Mouse (Mus musculus) inflammation-experienced regulatory T-cells, adult 6 months (primary cell): ENCODE measurements around the gene Cbln3. TPM values are rescaled to one million over a fixed set of nuclear protein-coding genes. Genes with fewer than 3 reads are reported as not detected.
A peak's percentile ranks its signal among the peaks of the same experiment; 100 is the strongest.

Experiments
- ATAC-seq: one replicate; pipeline ENCODE4 v1.8.0; 2017
- polyA plus RNA-seq, 3 experiments: library from polyadenylated mRNA; unstranded; fragments of 100-300 nt; shearing (Covaris generic); gene quantifications; one replicate each; pipeline ENCODE4 v1.2.1; 2017

The Cbln3 gene
- polyA plus RNA-seq, result under 1 TPM in 1 of 3 experiments, not detected in 2; 0.11 TPM

- ATAC-seq, result no peak
Measured at GRCm38 (mm10) chr14:55884166-55884565, at the start of gene Cbln3. Gene Cbln3 (minus strand): TSS chr14:55884392.

DNA sequence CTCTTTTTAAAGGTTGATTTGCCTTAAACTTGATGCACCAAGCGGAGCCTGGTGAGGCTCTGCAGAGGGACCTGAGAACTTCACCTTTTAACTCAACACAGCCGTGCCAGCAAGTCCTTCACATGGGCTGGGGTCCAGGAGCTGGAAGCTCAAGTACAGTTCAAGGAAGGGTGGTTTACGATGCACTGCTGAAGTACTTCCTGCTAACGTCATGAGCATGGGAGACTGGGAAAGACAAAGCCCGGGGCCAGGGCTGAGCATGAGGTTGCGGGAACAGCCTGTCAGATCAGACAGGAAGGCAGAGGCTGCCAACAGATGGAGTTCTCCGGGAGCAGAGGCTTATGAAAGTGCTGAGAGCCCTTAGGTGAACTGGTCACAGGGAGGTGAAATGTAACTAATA is 49.4 kb upstream of the Cbln3 start:
- no peak for ATAC-seq

DNA sequence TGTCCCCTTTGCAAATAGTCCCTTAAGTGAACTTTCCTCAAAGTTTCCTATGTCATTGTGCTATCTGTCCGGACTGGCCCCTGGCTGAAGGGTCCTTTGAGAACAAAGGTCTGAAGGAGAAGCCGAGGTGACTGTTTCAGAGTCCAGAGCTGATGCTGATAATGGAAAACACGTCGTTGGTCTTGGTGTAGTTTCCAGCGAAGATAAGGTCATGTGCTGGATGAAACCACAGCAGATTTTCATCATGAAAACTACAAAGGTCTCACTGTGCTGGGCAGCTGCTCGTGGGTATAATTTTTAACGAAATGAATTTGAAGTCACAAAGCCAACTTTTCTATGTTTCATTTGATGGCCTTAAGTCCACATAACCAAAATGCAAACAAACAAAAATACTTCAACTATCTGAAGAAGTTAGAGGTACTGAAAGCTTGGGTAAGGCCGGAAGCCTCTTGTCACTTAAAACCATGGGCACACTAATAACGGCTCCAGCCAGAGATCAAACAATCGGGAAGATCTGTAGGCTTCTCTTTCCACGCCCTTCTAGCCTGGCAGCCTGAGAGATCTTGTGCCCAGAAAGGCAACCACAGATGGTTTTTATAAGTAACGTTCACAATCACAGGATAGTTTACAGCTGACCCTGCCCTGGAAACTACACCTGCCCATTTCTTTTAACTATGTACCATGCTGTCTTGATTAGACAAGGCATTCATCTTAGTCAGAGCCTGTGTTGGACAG is 45.2 kb upstream of the Cbln3 start:
- no peak for ATAC-seq

GRCm38 (mm10) chr14:55926847-55927246 is 42.7 kb upstream of the Cbln3 start:
- ATAC-seq, result no peak

GRCm38 (mm10) chr14:55922475-55923232 is 38.5 kb upstream of the Cbln3 start:
- ATAC-seq, result no peak

DNA sequence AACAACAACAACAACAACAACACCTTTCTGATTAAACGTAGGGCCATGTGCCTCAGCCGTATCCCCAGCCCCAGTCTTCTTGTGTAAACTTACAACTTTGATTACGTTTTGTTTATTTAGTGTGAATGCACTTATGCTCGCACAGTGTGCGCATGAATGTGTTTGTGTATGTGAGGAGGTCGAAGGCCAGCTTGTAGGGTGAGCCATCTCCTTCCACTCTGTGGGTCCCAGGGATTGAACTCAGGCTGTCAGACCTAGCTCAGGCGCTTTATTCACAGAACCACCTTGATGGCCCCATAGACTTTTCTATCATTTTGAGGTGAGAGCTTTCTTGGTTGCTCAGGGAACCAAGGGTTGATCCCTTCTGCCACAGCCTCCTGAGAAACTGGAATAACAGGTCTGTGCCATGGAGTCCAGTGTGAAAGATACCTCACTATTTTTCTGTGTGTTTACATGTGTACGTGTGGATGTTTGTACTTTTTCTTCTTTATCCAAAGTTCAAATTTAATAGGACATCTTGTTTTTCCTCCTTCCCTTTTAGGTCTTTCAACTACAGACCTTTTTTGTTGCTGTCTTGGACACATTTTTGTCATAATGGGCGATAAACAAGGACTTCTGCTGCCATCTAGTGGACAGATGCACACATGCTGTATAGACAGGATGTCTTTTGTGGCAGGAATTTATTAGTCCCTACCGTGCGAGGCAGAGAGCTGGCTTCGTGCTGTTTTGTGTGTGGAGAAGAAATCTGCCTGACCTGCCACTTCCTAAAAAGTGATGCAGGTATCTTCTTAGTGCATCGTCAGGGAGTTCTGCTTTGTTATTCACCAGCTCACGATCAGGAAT is 34.3 kb upstream of the Cbln3 start:
- peak; percentile 86 for ATAC-seq

DNA sequence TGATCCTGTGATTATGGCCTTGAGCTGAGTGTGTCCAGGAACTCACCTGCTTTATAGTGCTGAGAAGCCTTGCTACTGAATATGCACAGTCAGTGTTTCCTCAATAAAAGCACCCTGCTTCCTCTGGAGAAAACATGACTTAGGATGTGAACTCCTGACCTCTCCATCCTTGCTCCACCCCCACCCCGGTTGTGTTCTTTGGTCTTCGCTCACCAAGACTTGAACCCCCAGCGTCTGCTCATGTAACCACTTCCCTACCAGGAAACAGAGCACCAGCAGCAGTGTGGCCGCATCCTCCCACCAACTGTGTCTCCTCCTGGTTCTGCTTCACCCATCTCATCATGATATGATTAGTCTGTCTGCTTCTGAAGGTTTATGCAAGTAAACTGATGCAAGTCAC is 29.2 kb upstream of the Cbln3 start:
- ATAC-seq, result peak; percentile 93

DNA sequence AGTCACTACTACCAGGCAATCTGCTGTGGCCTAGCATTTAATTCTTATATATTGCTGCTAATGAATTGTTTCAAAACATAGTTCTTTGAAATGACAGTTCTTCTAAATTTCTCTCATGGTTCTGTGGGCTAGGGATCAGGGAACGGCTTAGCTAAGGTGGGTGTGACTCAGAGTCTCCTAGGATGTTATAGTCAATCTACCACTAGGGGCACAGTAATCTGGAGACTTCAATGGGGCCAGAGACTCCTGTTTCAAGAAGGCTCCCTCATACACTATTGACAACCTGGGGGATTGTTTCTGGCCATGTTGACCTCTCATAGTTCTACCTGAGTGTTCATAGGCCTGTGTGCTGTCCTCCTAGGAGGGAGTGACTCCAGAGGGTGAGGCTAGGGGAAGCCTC is 21.3 kb upstream of the Cbln3 start:
- peak; percentile 50 for ATAC-seq

- ATAC-seq, result no peak
Measured at GRCm38 (mm10) chr14:55900414-55900755, 16.2 kb upstream of the Cbln3 start.

DNA sequence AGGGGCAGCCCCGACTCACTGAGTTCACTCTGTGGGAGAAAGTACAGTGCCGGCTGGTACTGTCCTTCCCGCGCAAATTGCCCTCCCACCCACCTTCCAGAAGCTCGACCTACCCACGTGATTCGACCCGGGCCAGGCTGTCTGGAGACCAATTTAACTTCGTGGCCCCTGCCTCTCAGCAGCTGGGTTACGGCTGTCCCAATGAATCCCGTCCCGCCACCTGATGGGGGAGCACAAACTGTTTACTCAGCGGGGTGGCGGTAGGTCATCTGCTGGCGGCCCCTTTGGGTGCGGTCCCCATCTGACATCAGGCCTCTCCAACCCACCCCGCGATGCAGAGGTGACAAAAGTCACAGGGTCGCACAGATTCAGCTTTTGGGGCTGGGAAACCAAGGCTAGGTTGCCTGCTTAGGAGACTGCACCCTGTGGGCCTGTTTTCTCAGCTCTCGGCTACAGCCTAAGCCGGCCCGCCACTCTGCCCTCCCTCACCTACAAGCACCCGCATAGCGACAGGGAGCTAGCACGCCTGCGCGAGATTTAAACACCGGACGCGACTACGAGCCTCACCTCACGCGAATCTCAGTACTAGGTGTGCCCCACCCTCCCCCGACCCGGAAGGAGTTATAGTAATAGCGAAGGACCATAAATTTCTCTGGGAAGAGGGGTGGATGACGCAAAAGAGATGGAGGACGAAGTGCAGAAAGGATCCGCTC is 15.7 kb upstream of the Cbln3 start, which contains the start of gene Sdr39u1:
Gene Sdr39u1, minus strand, starts transcription at position 593 of the 713 bp plus-strand sequence.
- peak; percentile 98 for ATAC-seq

DNA sequence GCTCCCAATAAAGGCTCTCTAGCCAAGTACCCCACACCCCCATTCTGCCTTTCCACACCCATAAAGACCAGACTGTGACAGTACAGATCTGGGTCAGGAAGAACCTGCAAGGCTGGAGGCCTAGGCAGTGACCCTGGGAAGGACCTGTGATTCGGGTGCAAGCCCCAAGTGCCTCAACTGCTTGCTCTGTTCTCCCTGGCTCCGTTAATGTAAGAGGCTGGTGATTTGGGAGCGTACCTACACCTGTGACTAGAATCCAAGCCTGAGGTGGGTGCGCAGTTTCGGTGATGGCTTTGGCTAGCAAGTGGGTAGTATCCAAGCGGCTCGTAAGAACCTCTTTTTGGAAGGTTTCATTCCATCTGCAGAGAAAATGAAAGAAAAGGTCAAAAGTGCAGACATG is 14.8 kb upstream of the Cbln3 start:
- no peak for ATAC-seq

DNA sequence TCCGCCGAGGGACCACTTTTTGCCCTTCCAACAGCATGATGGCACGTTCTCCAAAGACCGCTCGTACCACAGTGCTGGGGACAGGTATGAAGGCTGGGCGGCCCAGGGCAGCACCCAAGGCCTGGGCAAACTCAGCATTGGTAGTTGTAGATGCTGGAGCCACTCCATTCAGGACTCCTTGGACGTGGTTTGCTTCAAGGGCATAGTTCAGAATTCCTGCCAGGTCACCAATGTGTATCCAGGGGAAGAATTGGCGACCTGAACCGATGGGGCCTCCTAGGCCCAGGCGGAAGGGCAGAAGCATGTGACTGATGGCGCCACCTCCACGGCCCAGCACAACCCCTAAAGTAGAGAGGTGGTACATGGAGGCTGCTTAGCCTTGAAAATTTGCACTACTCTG is 13.5 kb upstream of the Cbln3 start:
- ATAC-seq, result no peak

- ATAC-seq, result no peak
Measured at GRCm38 (mm10) chr14:55886571-55887382, 2.6 kb upstream of the Cbln3 start.

- peak; percentile 44 for ATAC-seq
Measured at GRCm38 (mm10) chr14:55885791-55886271, 1.6 kb upstream of the Cbln3 start.

DNA sequence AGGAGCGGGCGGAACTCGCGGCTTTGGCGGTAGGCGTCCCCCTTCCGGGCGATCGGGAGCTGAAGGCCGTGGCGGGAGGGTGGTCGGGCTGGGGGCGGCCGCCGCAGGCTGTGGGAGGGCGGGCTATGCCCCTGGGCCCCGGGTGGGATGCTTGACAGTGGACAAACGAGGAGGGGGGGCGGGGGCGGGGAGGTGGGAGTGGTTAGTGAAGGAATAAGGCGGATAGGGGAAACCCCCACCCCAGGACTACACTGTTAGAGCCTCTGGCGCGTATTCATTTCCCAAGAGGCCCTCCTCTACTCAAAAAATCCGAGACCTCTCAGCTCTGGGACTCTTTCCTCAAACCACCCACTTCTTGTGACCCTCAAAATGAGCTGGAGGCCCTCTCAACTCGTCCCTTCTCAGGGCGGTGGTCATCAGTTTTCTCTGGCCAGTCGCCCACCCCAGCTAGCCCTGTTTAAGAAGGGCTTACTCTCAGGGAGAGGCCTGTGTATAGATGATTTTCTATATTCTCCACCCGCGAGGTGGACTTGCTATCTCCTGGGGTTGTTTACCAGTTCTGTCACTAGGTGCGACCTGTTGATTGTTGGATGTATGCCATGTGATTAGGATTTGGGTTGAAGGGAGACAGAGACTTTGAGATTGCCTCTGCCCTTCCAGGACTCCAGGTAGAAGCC is 1.1 kb upstream of the Cbln3 start:
- peak; percentile 29 for ATAC-seq

DNA sequence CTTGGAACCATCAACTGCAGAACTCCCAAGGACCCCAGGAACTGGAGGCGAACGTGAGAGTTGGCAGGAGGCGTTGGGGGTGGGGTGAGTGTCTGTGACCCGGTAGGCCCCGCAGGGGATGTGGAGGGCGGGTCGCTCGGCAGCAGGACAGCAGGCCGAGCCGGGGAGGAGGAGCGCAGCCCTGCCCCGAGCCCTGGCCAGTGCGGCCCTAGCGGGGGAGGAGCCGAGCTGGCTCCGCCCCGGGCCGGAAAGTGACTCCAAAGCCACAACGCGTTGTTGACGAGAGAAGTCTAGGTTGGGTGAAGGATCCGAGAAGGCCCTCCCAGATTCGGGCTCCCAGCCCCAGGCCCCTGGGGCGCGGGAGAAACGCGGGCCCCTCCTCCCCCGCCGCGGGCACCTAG is 521 bp upstream of the Cbln3 start, which contains the start of gene Khnyn:
Gene Khnyn, plus strand, starts transcription at position 235 of the 401 bp plus-strand sequence.
- ATAC-seq, result peak; percentile 58

DNA sequence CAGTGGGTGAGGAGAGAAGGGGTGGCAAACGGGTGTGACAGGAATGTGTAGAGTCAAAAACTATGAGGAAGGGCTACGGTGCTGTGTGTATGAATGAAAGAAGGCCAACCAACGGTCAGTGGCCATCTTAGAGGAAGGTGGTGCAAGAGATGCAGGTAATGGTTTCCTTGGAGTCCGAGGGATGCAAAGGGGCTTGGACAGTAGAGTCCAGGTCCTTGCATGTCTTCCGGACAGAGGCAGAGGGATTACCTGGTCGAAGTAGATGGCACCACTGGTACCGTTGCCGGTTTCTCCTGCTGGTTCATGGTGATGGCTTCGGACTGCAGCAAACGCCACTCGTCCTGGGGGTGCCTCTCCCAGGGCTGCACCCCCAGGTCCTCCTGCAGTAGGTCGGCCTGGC is 529 bp downstream of the Cbln3 start:
- no peak for ATAC-seq

GRCm38 (mm10) chr14:55883149-55883661 is 987 bp downstream of the Cbln3 start:
- ATAC-seq, result no peak

GRCm38 (mm10) chr14:55882171-55882641 is 2.0 kb downstream of the Cbln3 start:
- peak; percentile 42 for ATAC-seq

DNA sequence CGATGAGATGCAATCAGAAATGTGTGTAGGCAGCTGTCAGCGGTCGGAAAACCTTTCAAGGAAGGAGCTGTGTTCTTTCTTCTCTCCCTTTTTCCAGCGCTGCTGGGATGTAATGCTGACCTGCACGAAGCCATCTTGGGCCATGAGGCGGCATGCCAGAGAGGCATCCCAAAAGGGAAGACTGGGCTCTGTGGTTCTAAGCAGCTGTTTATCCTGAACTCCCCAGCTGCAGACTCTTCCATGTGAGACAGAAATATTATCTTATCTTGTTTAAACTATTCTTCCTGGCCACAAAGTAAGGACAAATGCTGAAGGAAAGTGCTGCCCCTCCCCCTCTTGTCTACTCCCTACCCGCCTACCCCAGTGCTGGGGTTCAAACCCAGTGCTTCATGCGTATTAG is 3.2 kb downstream of the Cbln3 start:
- ATAC-seq, result no peak
